Mouse (Mus musculus) embryonic facial prominence, embryonic 12.5 days (tissue): ENCODE measurements around the gene Setd1b. TPM values are rescaled to one million over a fixed set of nuclear protein-coding genes. Genes with fewer than 3 reads are reported as not detected.

Experiments used
- ATAC-seq: fragments of 200-750 bp; cut with Nextera tagmentation; 2 replicates; pipeline ENCODE4 v1.8.0; 2017; ENCODE audit not compliant: insufficient number of reproducible peaks, insufficient read depth, low FRiP score, low TSS enrichment
- H3K27ac ChIP-seq: fragments of 300-500 bp; sonication (generic); 2 replicates; pipeline ENCODE4 v1.5.1; 2016; ENCODE audit warnings: mild to moderate bottlenecking
- H3K27me3 ChIP-seq: fragments of 300-500 bp; sonication (generic); 2 replicates; pipeline ENCODE4 v1.6.1; 2016; ENCODE audit warnings: mild to moderate bottlenecking, moderate library complexity
- H3K36me3 ChIP-seq: fragments of 300-500 bp; sonication (generic); 2 replicates; pipeline ENCODE4 v1.6.1; 2016; ENCODE audit warnings: mild to moderate bottlenecking
- H3K4me1 ChIP-seq: fragments of 300-500 bp; sonication (generic); 2 replicates; pipeline ENCODE4 v1.6.1; 2016
- H3K4me2 ChIP-seq: fragments of 300-500 bp; sonication (generic); replicated peaks from 2 replicates; pipeline ENCODE4 v1.6.1; 2016; ENCODE audit warnings: mild to moderate bottlenecking, moderate library complexity
- H3K4me3 ChIP-seq: fragments of 300-500 bp; sonication (generic); 2 replicates; pipeline ENCODE4 v1.5.1; 2016; ENCODE audit warnings: mild to moderate bottlenecking
- H3K9ac ChIP-seq: fragments of 300-500 bp; sonication (generic); 2 replicates; pipeline ENCODE4 v1.6.1; 2016; ENCODE audit warnings: mild to moderate bottlenecking, moderate library complexity
- H3K9me3 ChIP-seq: fragments of 300-500 bp; sonication (generic); 2 replicates; pipeline ENCODE4 v1.6.1; 2016; ENCODE audit warnings: mild to moderate bottlenecking, moderate library complexity
- WGBS: fragments of 180-500 bp; shearing (Covaris S2); methylation state at CpG from one replicate; pipeline ENCODE4 v1.1.7; 2016; 5-methylcytosine and 5-hydroxymethylcytosine counted together
- polyA plus RNA-seq: library from polyadenylated mRNA; unstranded; fragments of >200 nt; fragmentation: Nextera tagmentation; extraction: Ambion mirVana; gene quantifications from 2 replicates; pipeline ENCODE4 v1.2.1, GENCODE M21; 2016

The Setd1b gene
- polyA plus RNA-seq, 1 experiment from 2014 or later, result 12.4 TPM

- Histone ChIP-seq H3K4me1 (peaks cover 72% of the 10 kb centered on the region), H3K9me3 (no peaks in the 10 kb centered on the region), H3K27ac (peak overlapping the region; percentile 100), H3K9ac (peak overlapping the region; percentile 100), H3K27me3 (no peaks in the 10 kb centered on the region), H3K36me3 (peaks cover 11% of the 10 kb centered on the region; the same call in 1 of the 2 replicates), H3K4me2 (peak overlapping the region; percentile 99), H3K4me3 (peak overlapping the region; percentile 71)
- peak; percentile 2; the same call in 1 of the 2 replicates for ATAC-seq
- 2% methylated on average over 30 of the region's 30 CpGs for WGBS
These were observed 6.3 kb upstream of the Setd1b start for GRCm38 (mm10) chr5:123135471-123136360.

GRCm38 (mm10) chr5:123136361-123137043, 5.5 kb upstream of the Setd1b start:
- ATAC-seq, result peak; percentile 22; the same call in 1 of the 2 replicates

GRCm38 (mm10) chr5:123137044-123137909, 4.7 kb upstream of the Setd1b start:
- Histone ChIP-seq H3K36me3 (peaks cover 10% of the 10 kb centered on the region; the same call in 1 of the 2 replicates), H3K27ac (peak overlapping the region; percentile 100), H3K9ac (peak overlapping the region; percentile 100), H3K4me1 (peaks cover 60% of the 10 kb centered on the region), H3K27me3 (no peaks in the 10 kb centered on the region), H3K9me3 (no peaks in the 10 kb centered on the region), H3K4me2 (peak overlapping the region; percentile 99), H3K4me3 (peak overlapping the region; percentile 71)
- WGBS, result 3% methylated on average over 20 of the region's 20 CpGs
- no peak for ATAC-seq

More at GRCm38 (mm10) chr5:123136361-123137043, 5.5 kb upstream of the Setd1b start:
- Histone ChIP-seq H3K27me3 (no peaks in the 10 kb centered on the region), H3K9ac (peak overlapping the region; percentile 100), H3K4me3 (peak overlapping the region; percentile 71), H3K36me3 (peaks cover 10% of the 10 kb centered on the region; the same call in 1 of the 2 replicates), H3K4me1 (peaks cover 68% of the 10 kb centered on the region), H3K9me3 (no peaks in the 10 kb centered on the region), H3K4me2 (peak overlapping the region; percentile 99), H3K27ac (peak overlapping the region; percentile 100)
- WGBS, result 1% methylated on average over 13 of the region's 13 CpGs

GRCm38 (mm10) chr5:123137910-123138229, 4.1 kb upstream of the Setd1b start:
- H3K4me1 ChIP-seq, result peaks cover 55% of the 10 kb centered on the region
- H3K9me3 ChIP-seq, result no peaks in the 10 kb centered on the region
- H3K9ac ChIP-seq, result peak overlapping the region; percentile 100
- peak overlapping the region; percentile 100 for H3K27ac ChIP-seq
- H3K4me2 ChIP-seq, result peak overlapping the region; percentile 99
- no peaks in the 10 kb centered on the region for H3K27me3 ChIP-seq
- 4% methylated on average over 6 of the region's 6 CpGs for WGBS
- H3K36me3 ChIP-seq, result peaks cover 10% of the 10 kb centered on the region; the same call in 1 of the 2 replicates
- ATAC-seq, result no peak
- H3K4me3 ChIP-seq, result peak overlapping the region; percentile 71

GRCm38 (mm10) chr5:123138230-123138911, 3.6 kb upstream of the Setd1b start:
- Histone ChIP-seq H3K27ac (peak overlapping the region; percentile 100), H3K9me3 (no peaks in the 10 kb centered on the region), H3K4me1 (peaks cover 50% of the 10 kb centered on the region), H3K4me2 (peak overlapping the region; percentile 99), H3K4me3 (peak overlapping the region; percentile 71), H3K27me3 (no peaks in the 10 kb centered on the region), H3K36me3 (peaks cover 10% of the 10 kb centered on the region; the same call in 1 of the 2 replicates), H3K9ac (peak overlapping the region; percentile 100)
- ATAC-seq, result peak; percentile 18
- 2% methylated on average over 39 of the region's 40 CpGs for WGBS

- Histone ChIP-seq H3K36me3 (peaks cover 13% of the 10 kb centered on the region; the same call in 1 of the 2 replicates), H3K4me3 (peak overlapping the region; percentile 71), H3K27ac (peak overlapping the region; percentile 100), H3K9me3 (no peaks in the 10 kb centered on the region), H3K4me1 (peaks cover 48% of the 10 kb centered on the region), H3K9ac (peak overlapping the region; percentile 100), H3K4me2 (peak overlapping the region; percentile 99), H3K27me3 (no peaks in the 10 kb centered on the region)
- no peak for ATAC-seq
- under 1% methylated on average over 39 of the region's 39 CpGs for WGBS
These were observed 2.9 kb upstream of the Setd1b start for GRCm38 (mm10) chr5:123138953-123139721.

- Histone ChIP-seq H3K9ac (peak overlapping the region; percentile 100), H3K36me3 (peaks cover 10% of the 10 kb centered on the region; the same call in 1 of the 2 replicates), H3K4me1 (peaks cover 48% of the 10 kb centered on the region), H3K27ac (peak overlapping the region; percentile 100), H3K4me3 (peak overlapping the region; percentile 71), H3K27me3 (no peaks in the 10 kb centered on the region), H3K9me3 (no peaks in the 10 kb centered on the region), H3K4me2 (peak overlapping the region; percentile 99)
- ATAC-seq, result no peak
- WGBS, result under 1% methylated on average over 28 of the region's 28 CpGs
These were observed 2.0 kb upstream of the Setd1b start for GRCm38 (mm10) chr5:123139722-123140627.

- Histone ChIP-seq H3K4me3 (peak overlapping the region; percentile 97), H3K4me2 (peak overlapping the region; percentile 99), H3K9me3 (no peaks in the 10 kb centered on the region), H3K27ac (peak overlapping the region; percentile 100), H3K4me1 (peaks cover 48% of the 10 kb centered on the region), H3K27me3 (no peaks in the 10 kb centered on the region), H3K36me3 (0 out of 2 replicates have a peak, but pooled peaks cover 7% of the 10 kb centered on the region), H3K9ac (peak overlapping the region; percentile 100)
- WGBS, result under 1% methylated on average over 31 of the region's 31 CpGs
- ATAC-seq, result peak; percentile 54
These were observed 1.1 kb upstream of the Setd1b start for GRCm38 (mm10) chr5:123140694-123141554.
